Mouse (Mus musculus) limb, embryonic 15.5 days (tissue): Measurements from ENCODE around the gene Itga5. TPM values are rescaled to one million over a fixed set of nuclear protein-coding genes. Genes with fewer than 3 reads are reported as not detected.

Experiments used
- ATAC-seq: fragments of 200-750 bp; cut with Nextera tagmentation; 2 replicates; pipeline ENCODE4 v1.8.0; 2017; ENCODE audit warnings: low read depth, moderate TSS enrichment; ENCODE audit not compliant: insufficient number of reproducible peaks, low FRiP score, low TSS enrichment
- H3K27ac ChIP-seq: fragments of 300-500 bp; sonication (generic); 2 replicates; pipeline ENCODE4 v1.5.1; 2015; ENCODE audit warnings: moderate library complexity, mild to moderate bottlenecking, inconsistent platforms
- H3K27me3 ChIP-seq: fragments of 300-500 bp; sonication (generic); 2 replicates; pipeline ENCODE4 v1.6.1; 2015; ENCODE audit warnings: inconsistent platforms
- H3K36me3 ChIP-seq: fragments of 300-500 bp; sonication (generic); 2 replicates; pipeline ENCODE4 v1.6.1; 2015; ENCODE audit warnings: inconsistent platforms
- H3K4me1 ChIP-seq: fragments of 300-500 bp; sonication (generic); 2 replicates; pipeline ENCODE4 v1.6.1; 2015; ENCODE audit warnings: inconsistent platforms
- H3K4me2 ChIP-seq: fragments of 300-500 bp; sonication (generic); 2 replicates; pipeline ENCODE4 v1.6.1; 2015; ENCODE audit warnings: mild to moderate bottlenecking, inconsistent platforms
- H3K4me3 ChIP-seq: fragments of 300-500 bp; sonication (generic); 2 replicates; pipeline ENCODE4 v1.5.1; 2015; ENCODE audit warnings: mild to moderate bottlenecking, inconsistent platforms
- H3K9ac ChIP-seq: fragments of 300-500 bp; sonication (generic); 2 replicates; pipeline ENCODE4 v1.6.1; 2015; ENCODE audit warnings: inconsistent platforms
- H3K9me3 ChIP-seq: fragments of 300-500 bp; sonication (generic); 2 replicates; pipeline ENCODE4 v1.6.1; 2016; ENCODE audit warnings: inconsistent platforms
- WGBS: fragments of 180-500 bp; shearing (Covaris S2); methylation state at CpG from one replicate; pipeline ENCODE4 v1.1.7; 2015; 5-methylcytosine and 5-hydroxymethylcytosine counted together
- polyA plus RNA-seq: library from polyadenylated mRNA; unstranded; fragments of >200 nt; fragmentation: Nextera tagmentation; extraction: Ambion mirVana; gene quantifications from 2 replicates; pipeline ENCODE4 v1.2.1, GENCODE M21; 2015

Itga5 gene
- polyA plus RNA-seq, 1 experiment from 2014 or later: 62.0 TPM

DNA sequence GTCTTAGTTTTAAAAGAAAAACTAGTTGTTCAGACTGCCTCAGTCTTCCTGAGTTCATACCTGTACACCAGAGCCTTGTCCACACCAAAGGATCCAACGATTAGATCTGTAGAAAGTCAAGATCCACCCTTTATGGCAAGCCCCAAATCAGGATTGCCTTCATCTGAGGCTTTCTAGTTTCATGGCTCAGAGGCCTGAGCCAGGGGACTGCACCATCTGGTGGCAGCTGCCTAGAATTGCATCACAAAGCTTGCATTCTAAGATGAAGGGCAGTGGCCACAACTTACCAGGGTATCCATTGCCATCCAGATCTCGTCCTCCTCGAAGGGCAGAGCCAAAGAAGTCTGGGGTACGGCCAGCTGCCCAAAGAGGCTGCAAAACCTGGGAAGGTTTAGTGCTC, 13.7 kb downstream of the Itga5 start:
- 46% methylated on average over 4 of the region's 4 CpGs for WGBS
- no peak for ATAC-seq

GRCm38 (mm10) chr15:103347275-103347684, 19.3 kb downstream of the Itga5 start:
- no peaks in the 10 kb centered on the region for H3K9me3 ChIP-seq
- H3K4me2 ChIP-seq: no peak overlapping the region
- no peak overlapping the region for H3K4me3 ChIP-seq
- 10% methylated on average over 2 of the region's 2 CpGs for WGBS
- no peaks in the 10 kb centered on the region for H3K27me3 ChIP-seq
- no peak overlapping the region for H3K27ac ChIP-seq
- no peak overlapping the region for H3K9ac ChIP-seq
- no peaks in the 10 kb centered on the region for H3K4me1 ChIP-seq
- H3K36me3 ChIP-seq: peaks cover 86% of the 10 kb centered on the region
- no peak for ATAC-seq

More for the DNA sequence above, 13.7 kb downstream of the Itga5 start:
- H3K27me3 ChIP-seq: no peaks in the 10 kb centered on the region
- H3K9ac ChIP-seq: 0 out of 2 replicates have a peak overlapping the region, but pooled peaks have one; percentile 1
- H3K4me2 ChIP-seq: no peak overlapping the region
- H3K36me3 ChIP-seq: peaks cover 91% of the 10 kb centered on the region
- no peak overlapping the region for H3K4me3 ChIP-seq
- H3K4me1 ChIP-seq: no peaks in the 10 kb centered on the region
- H3K9me3 ChIP-seq: no peaks in the 10 kb centered on the region
- H3K27ac ChIP-seq: no peak overlapping the region

DNA sequence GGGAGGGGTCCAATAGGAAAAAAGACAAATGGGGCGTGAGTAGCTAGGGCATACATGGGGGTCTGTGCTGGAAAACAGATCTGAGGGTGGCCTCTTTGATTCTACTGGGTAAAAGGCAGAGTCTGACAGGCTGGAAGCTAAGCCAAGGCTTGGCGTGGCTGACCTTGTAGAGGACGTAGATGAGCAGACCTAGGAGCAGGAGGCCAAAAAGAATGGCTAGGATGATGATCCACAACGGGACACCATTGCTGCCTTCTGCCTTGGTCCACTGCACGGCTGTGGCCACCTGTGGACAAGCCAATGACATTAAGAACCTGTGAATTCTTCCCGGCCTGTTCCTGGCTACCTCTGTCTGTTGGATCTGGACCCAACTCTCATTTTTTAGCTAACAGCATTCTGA, 20.8 kb downstream of the Itga5 start:
- WGBS: 84% methylated on average over 6 of the region's 6 CpGs
- no peak overlapping the region for H3K27ac ChIP-seq
- peaks cover 5% of the 10 kb centered on the region; the same call in 1 of the 2 replicates for H3K4me1 ChIP-seq
- ATAC-seq: no peak
- peaks cover 71% of the 10 kb centered on the region for H3K36me3 ChIP-seq
- no peak overlapping the region for H3K4me3 ChIP-seq
- H3K9me3 ChIP-seq: no peaks in the 10 kb centered on the region
- H3K9ac ChIP-seq: no peak overlapping the region
- H3K4me2 ChIP-seq: no peak overlapping the region
- peaks cover 13% of the 10 kb centered on the region for H3K27me3 ChIP-seq

- Histone ChIP-seq H3K27ac (no peak overlapping the region), H3K9ac (no peak overlapping the region), H3K4me1 (peaks cover 24% of the 10 kb centered on the region), H3K9me3 (no peaks in the 10 kb centered on the region), H3K27me3 (peaks cover 27% of the 10 kb centered on the region), H3K4me2 (no peak overlapping the region), H3K4me3 (no peak overlapping the region), H3K36me3 (peaks cover 48% of the 10 kb centered on the region)
- ATAC-seq: no peak
These were observed 23.0 kb downstream of the Itga5 start for GRCm38 (mm10) chr15:103343556-103343955.

DNA sequence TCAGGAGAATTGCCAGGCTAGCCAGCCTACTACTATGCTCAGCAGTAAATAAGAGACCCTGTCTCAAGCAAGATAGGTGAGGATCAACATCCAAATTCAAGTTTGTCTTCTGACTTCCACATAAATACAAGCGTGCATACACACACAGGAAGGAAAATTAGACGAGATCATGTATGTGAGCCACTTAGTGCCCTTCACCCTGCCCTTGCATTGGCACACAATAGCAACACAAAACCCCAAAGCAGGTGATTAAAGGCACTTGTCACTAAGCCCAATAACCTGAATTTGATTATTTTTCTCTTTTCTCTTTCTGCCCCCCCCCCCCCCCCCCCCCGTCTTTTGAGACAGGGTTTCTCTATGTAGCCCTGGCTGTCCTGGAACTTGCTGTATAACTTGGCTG, 23.6 kb downstream of the Itga5 start:
- peaks cover 33% of the 10 kb centered on the region for H3K27me3 ChIP-seq
- peaks cover 24% of the 10 kb centered on the region for H3K4me1 ChIP-seq
- H3K4me3 ChIP-seq: no peak overlapping the region
- H3K9ac ChIP-seq: no peak overlapping the region
- no peak overlapping the region for H3K4me2 ChIP-seq
- peaks cover 44% of the 10 kb centered on the region for H3K36me3 ChIP-seq
- H3K27ac ChIP-seq: no peak overlapping the region
- ATAC-seq: no peak
- H3K9me3 ChIP-seq: no peaks in the 10 kb centered on the region
- 78% methylated on average over 3 of the region's 3 CpGs for WGBS

- ATAC-seq: no peak
These were observed 24.1 kb downstream of the Itga5 start for GRCm38 (mm10) chr15:103342415-103342814.

DNA sequence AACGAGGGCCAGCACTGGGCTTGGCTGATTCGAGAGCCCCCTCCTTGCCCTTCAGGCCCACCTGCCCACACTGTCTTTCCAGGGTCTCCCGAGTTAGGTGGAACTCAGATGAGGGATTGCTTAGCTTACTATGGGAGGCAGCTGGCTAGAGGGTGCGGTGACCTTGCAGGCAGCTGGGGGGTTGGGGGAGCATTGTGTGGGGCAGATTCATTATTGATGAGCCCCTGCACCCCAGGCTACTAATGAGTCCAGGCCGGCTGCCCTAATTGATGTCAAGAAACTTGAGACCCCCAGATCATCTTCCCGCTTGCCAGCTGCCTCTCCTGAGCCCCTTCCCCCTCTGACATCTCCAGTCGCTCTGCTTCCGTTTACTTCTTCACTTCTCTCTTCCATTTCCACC, 25.0 kb downstream of the Itga5 start:
- H3K27me3 ChIP-seq: peaks cover 38% of the 10 kb centered on the region
- H3K9ac ChIP-seq: no peak overlapping the region
- 33% methylated on average over 8 of the region's 8 CpGs for WGBS
- no peak overlapping the region for H3K27ac ChIP-seq
- peaks cover 26% of the 10 kb centered on the region for H3K4me1 ChIP-seq
- no peak overlapping the region for H3K4me3 ChIP-seq
- no peaks in the 10 kb centered on the region for H3K9me3 ChIP-seq
- no peak for ATAC-seq
- no peak overlapping the region for H3K4me2 ChIP-seq
- H3K36me3 ChIP-seq: peaks cover 31% of the 10 kb centered on the region

More at GRCm38 (mm10) chr15:103342415-103342814, 24.1 kb downstream of the Itga5 start:
- no peak overlapping the region for H3K27ac ChIP-seq
- 13% methylated on average over 4 of the region's 4 CpGs for whole genome bisulfite sequencing
- no peak overlapping the region for H3K4me3 ChIP-seq
- H3K9me3 ChIP-seq: no peaks in the 10 kb centered on the region
- H3K9ac ChIP-seq: no peak overlapping the region
- H3K36me3 ChIP-seq: peaks cover 38% of the 10 kb centered on the region
- H3K27me3 ChIP-seq: peaks cover 33% of the 10 kb centered on the region
- H3K4me2 ChIP-seq: no peak overlapping the region
- peaks cover 24% of the 10 kb centered on the region for H3K4me1 ChIP-seq

DNA sequence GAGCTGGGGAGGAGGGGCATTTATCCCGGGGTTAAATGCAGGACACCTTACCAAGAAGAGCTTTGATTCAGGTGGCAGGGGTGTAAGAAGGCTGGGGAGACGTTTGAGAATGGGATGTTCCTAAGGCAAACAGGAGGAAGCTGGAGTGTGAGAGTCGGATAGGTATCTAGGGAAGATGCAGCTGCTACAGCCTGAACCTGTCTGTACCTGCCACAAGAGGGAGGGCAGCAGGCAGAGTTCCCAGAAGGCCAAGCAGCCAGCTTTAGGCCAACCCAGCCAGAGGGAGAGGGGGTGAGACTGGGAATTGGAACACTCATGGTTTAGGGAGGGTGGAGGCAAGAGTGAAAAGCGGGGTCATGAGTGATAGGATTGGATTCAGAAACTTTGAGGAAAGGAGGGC, 25.8 kb downstream of the Itga5 start:
- 19% methylated on average over 4 of the region's 4 CpGs for WGBS
- H3K4me2 ChIP-seq: peak overlapping the region; percentile 92
- ATAC-seq: no peak; the same call in 1 of the 2 replicates
- peak overlapping the region; percentile 56; the same call in 1 of the 2 replicates for H3K4me3 ChIP-seq
- no peak overlapping the region for H3K9ac ChIP-seq
- peaks cover 24% of the 10 kb centered on the region for H3K36me3 ChIP-seq
- H3K27me3 ChIP-seq: peaks cover 38% of the 10 kb centered on the region
- H3K4me1 ChIP-seq: peaks cover 28% of the 10 kb centered on the region
- H3K9me3 ChIP-seq: no peaks in the 10 kb centered on the region
- no peak overlapping the region for H3K27ac ChIP-seq

- H3K9ac ChIP-seq: peak within 1 kb of the TSS; percentile 28; the same call in 1 of the 2 replicates
- H3K27me3 ChIP-seq: peaks cover 38% of the 10 kb centered on the region
- peak within 1 kb of the TSS; percentile 56 for H3K4me3 ChIP-seq
- H3K36me3 ChIP-seq: peaks cover 15% of the 10 kb centered on the region
- 1% methylated on average over 26 of the region's 26 CpGs for WGBS
- H3K4me2 ChIP-seq: peak within 1 kb of the TSS; percentile 92
- ATAC-seq: no peak
- H3K4me1 ChIP-seq: peaks cover 36% of the 10 kb centered on the region
- H3K27ac ChIP-seq: peak within 1 kb of the TSS; percentile 17; the same call in 1 of the 2 replicates
- H3K9me3 ChIP-seq: no peaks in the 10 kb centered on the region
These were observed 26.6 kb downstream of the Itga5 start, which contains the start of gene Zfp385a for GRCm38 (mm10) chr15:103339961-103340337. Gene Zfp385a, minus strand, starts transcription at chr15:103340093.

- H3K36me3 ChIP-seq: peaks cover 9% of the 10 kb centered on the region
- peak overlapping the region; percentile 17; the same call in 1 of the 2 replicates for H3K27ac ChIP-seq
- peak overlapping the region; percentile 56 for H3K4me3 ChIP-seq
- no peaks in the 10 kb centered on the region for H3K9me3 ChIP-seq
- 8% methylated on average over 30 of the region's 31 CpGs for WGBS
- no peak for ATAC-seq
- H3K4me2 ChIP-seq: peak overlapping the region; percentile 92
- peak overlapping the region; percentile 28; the same call in 1 of the 2 replicates for H3K9ac ChIP-seq
- peaks cover 38% of the 10 kb centered on the region for H3K4me1 ChIP-seq
- peaks cover 38% of the 10 kb centered on the region for H3K27me3 ChIP-seq
These were observed 27.2 kb downstream of the Itga5 start for GRCm38 (mm10) chr15:103339166-103339960.

DNA sequence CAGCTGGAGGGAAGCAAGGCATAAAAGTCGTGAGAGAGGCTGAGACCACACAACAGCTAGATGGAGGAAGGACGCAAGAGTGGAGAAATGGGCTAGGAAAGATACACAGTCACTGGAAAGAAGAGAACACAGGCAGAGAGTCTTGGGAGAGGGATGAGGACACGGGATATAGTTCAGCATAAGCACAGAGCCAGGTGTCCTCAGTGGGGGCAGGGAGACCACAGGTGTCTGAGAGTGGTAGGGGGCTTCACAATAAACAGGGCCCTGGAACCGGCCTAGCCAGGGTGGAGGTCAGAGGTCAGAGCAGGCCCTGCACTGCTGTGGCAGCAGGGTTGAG, 27.8 kb downstream of the Itga5 start:
- Histone ChIP-seq H3K9me3 (no peaks in the 10 kb centered on the region), H3K4me1 (peaks cover 44% of the 10 kb centered on the region), H3K27ac (peak overlapping the region; percentile 17; the same call in 1 of the 2 replicates), H3K36me3 (peaks cover 4% of the 10 kb centered on the region; the same call in 1 of the 2 replicates), H3K4me2 (peak overlapping the region; percentile 92), H3K27me3 (peaks cover 38% of the 10 kb centered on the region), H3K4me3 (peak overlapping the region; percentile 56), H3K9ac (0 out of 2 replicates have a peak overlapping the region, but pooled peaks have one; percentile 1)
- no peak for ATAC-seq
- 33% methylated on average over 4 of the region's 4 CpGs for WGBS

GRCm38 (mm10) chr15:103336996-103337667, 29.4 kb downstream of the Itga5 start:
- Histone ChIP-seq H3K4me2 (0 out of 2 replicates have a peak overlapping the region, but pooled peaks have one; percentile 12), H3K27ac (0 out of 2 replicates have a peak overlapping the region, but pooled peaks have one; percentile 4), H3K4me3 (no peak overlapping the region), H3K4me1 (peaks cover 51% of the 10 kb centered on the region), H3K27me3 (peaks cover 38% of the 10 kb centered on the region), H3K36me3 (no peaks in the 10 kb centered on the region), H3K9ac (no peak overlapping the region), H3K9me3 (no peaks in the 10 kb centered on the region)
- 21% methylated on average over 11 of the region's 11 CpGs for WGBS
- no peak for ATAC-seq
